Mouse (Mus musculus): Measurements from ENCODE around the gene Hspa12a. TPM values are rescaled to one million over a fixed set of nuclear protein-coding genes. Genes with fewer than 3 reads are reported as not detected.

Gene Hspa12a
- total and polyA plus RNA-seq, 3 experiments, result 1.3 TPM; not detected in 2

GRCm38 (mm10) chr19:58975216-58975863 lies 31.9 kb upstream of the Hspa12a start:
- no peak for DNase-seq (ENCODE audit: low spot score)
- no peaks in the 10 kb centered on the region for H3K36me3 ChIP-seq (replicated peaks)
- H3K9me3 ChIP-seq (replicated peaks), result no peaks in the 10 kb centered on the region
- TF ChIP-seq CTCF (IDR thresholded peaks at IDR 0.05; ENCODE audit: low read depth, low read length) (no peak), GATA1 (IDR thresholded peaks at IDR 0.05; ENCODE audit: borderline replicate concordance, low read length) (no peak), GATA2 (IDR thresholded peaks at IDR 0.05; ENCODE audit: borderline replicate concordance, low read depth, low read length) (no peak), POLR2AphosphoS5 (IDR thresholded peaks at IDR 0.05; ENCODE audit: insufficient replicate concordance, low read depth, low read length) (no peak), TAL1 (conservative IDR thresholded peaks at IDR 0.05; ENCODE audit: low read depth, low read length) (no peak)
- no peak overlapping the region for H3K4me3 ChIP-seq (ENCODE audit: low read depth, low read length)
- peaks cover 23% of the 10 kb centered on the region for H3K4me1 ChIP-seq (ENCODE audit: insufficient read depth, low read depth, low read length)
- peaks cover 15% of the 10 kb centered on the region; the same call in 1 of the 2 replicates for H3K27me3 ChIP-seq (ENCODE audit: insufficient read depth, low read length)
- no peak for ATAC-seq (ENCODE audit: extremely low read depth, insufficient number of reproducible peaks, low FRiP score, poor library complexity, severe bottlenecking)

- TF ChIP-seq CTCF (IDR thresholded peaks at IDR 0.05; ENCODE audit: low read depth, low read length) (no peak), GATA2 (IDR thresholded peaks at IDR 0.05; ENCODE audit: borderline replicate concordance, low read depth, low read length) (no peak), TAL1 (conservative IDR thresholded peaks at IDR 0.05; ENCODE audit: low read depth, low read length) (no peak), POLR2AphosphoS5 (IDR thresholded peaks at IDR 0.05; ENCODE audit: insufficient replicate concordance, low read depth, low read length) (no peak), GATA1 (IDR thresholded peaks at IDR 0.05; ENCODE audit: borderline replicate concordance, low read length) (no peak)
- Histone ChIP-seq H3K4me1 (ENCODE audit: insufficient read depth, low read depth, low read length) (peaks cover 17% of the 10 kb centered on the region), H3K36me3 (replicated peaks) (no peaks in the 10 kb centered on the region), H3K4me3 (ENCODE audit: low read depth, low read length) (no peak overlapping the region), H3K9me3 (replicated peaks) (no peaks in the 10 kb centered on the region), H3K27me3 (ENCODE audit: insufficient read depth, low read length) (peaks cover 15% of the 10 kb centered on the region; the same call in 1 of the 2 replicates)
- ATAC-seq (ENCODE audit: extremely low read depth, insufficient number of reproducible peaks, low FRiP score, poor library complexity, severe bottlenecking), result no peak
- DNase-seq (ENCODE audit: low spot score), result no peak
Observed at GRCm38 (mm10) chr19:58974126-58974525, 30.7 kb upstream of the Hspa12a start.

DNA sequence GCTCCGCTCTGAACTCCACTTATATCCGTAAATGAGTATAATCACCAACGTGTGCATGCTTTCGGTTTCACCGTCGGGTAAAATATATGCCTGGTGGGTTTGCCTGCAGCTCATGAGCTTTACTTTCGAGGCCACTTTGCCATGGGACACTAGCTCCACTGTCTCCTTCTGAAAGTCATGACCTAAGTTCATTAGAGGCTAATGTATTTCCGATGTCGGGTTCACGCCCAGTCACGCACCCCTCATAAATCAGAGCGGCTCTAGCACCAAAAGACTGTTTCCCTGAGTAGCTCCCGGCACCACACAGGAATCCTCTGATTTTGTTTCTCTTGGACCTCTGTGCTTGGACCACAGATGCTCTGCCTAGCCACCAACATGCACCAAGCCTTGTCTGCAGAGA lies 27.4 kb upstream of the Hspa12a start:
- Histone ChIP-seq H3K27me3 (ENCODE audit: insufficient read depth, low read length) (peaks cover 17% of the 10 kb centered on the region; the same call in 1 of the 2 replicates), H3K4me1 (ENCODE audit: insufficient read depth, low read depth, low read length) (no peaks in the 10 kb centered on the region), H3K9me3 (replicated peaks) (0 out of 2 replicates have a peak, but pooled peaks cover 3% of the 10 kb centered on the region), H3K36me3 (replicated peaks) (no peaks in the 10 kb centered on the region), H3K4me3 (ENCODE audit: low read depth, low read length) (no peak overlapping the region)
- DNase-seq (ENCODE audit: low spot score), result no peak
- TF ChIP-seq TAL1 (conservative IDR thresholded peaks at IDR 0.05; ENCODE audit: low read depth, low read length) (no peak), CTCF (IDR thresholded peaks at IDR 0.05; ENCODE audit: low read depth, low read length) (no peak), GATA2 (IDR thresholded peaks at IDR 0.05; ENCODE audit: borderline replicate concordance, low read depth, low read length) (no peak), GATA1 (IDR thresholded peaks at IDR 0.05; ENCODE audit: borderline replicate concordance, low read length) (no peak), POLR2AphosphoS5 (IDR thresholded peaks at IDR 0.05; ENCODE audit: insufficient replicate concordance, low read depth, low read length) (no peak)
- no peak for ATAC-seq (ENCODE audit: extremely low read depth, insufficient number of reproducible peaks, low FRiP score, poor library complexity, severe bottlenecking)

- Histone ChIP-seq H3K4me3 (ENCODE audit: low read depth, low read length) (no peak overlapping the region), H3K27me3 (ENCODE audit: insufficient read depth, low read length) (peaks cover 15% of the 10 kb centered on the region; the same call in 1 of the 2 replicates), H3K4me1 (ENCODE audit: insufficient read depth, low read depth, low read length) (no peaks in the 10 kb centered on the region), H3K36me3 (replicated peaks) (no peaks in the 10 kb centered on the region), H3K9me3 (replicated peaks) (0 out of 2 replicates have a peak, but pooled peaks cover 3% of the 10 kb centered on the region)
- DNase-seq (ENCODE audit: low spot score), result no peak
- ATAC-seq (ENCODE audit: extremely low read depth, insufficient number of reproducible peaks, low FRiP score, poor library complexity, severe bottlenecking), result no peak
- TF ChIP-seq TAL1 (conservative IDR thresholded peaks at IDR 0.05; ENCODE audit: low read depth, low read length), result no peak
- no peak for TF ChIP-seq CTCF (IDR thresholded peaks at IDR 0.05; ENCODE audit: low read depth, low read length)
- TF ChIP-seq GATA1 (IDR thresholded peaks at IDR 0.05; ENCODE audit: borderline replicate concordance, low read length), result no peak
- no peak for TF ChIP-seq POLR2AphosphoS5 (IDR thresholded peaks at IDR 0.05; ENCODE audit: insufficient replicate concordance, low read depth, low read length)
- no peak for TF ChIP-seq GATA2 (IDR thresholded peaks at IDR 0.05; ENCODE audit: borderline replicate concordance, low read depth, low read length)
Observed at GRCm38 (mm10) chr19:58968731-58969506, 25.5 kb upstream of the Hspa12a start.

GRCm38 (mm10) chr19:58963011-58963410 lies 19.6 kb upstream of the Hspa12a start:
- DNase-seq (ENCODE audit: low spot score) (no peak), ATAC-seq (ENCODE audit: extremely low read depth, insufficient number of reproducible peaks, low FRiP score, poor library complexity, severe bottlenecking) (no peak)
- no peaks in the 10 kb centered on the region for H3K4me1 ChIP-seq (ENCODE audit: insufficient read depth, low read depth, low read length)
- 0 out of 2 replicates have a peak, but pooled peaks cover 3% of the 10 kb centered on the region for H3K9me3 ChIP-seq (replicated peaks)
- peaks cover 4% of the 10 kb centered on the region; the same call in 1 of the 2 replicates for H3K27me3 ChIP-seq (ENCODE audit: insufficient read depth, low read length)
- no peaks in the 10 kb centered on the region for H3K36me3 ChIP-seq (replicated peaks)
- TF ChIP-seq CTCF (IDR thresholded peaks at IDR 0.05; ENCODE audit: low read depth, low read length), result no peak
- no peak for TF ChIP-seq POLR2AphosphoS5 (IDR thresholded peaks at IDR 0.05; ENCODE audit: insufficient replicate concordance, low read depth, low read length)
- TF ChIP-seq GATA1 (IDR thresholded peaks at IDR 0.05; ENCODE audit: borderline replicate concordance, low read length), result no peak
- no peak for TF ChIP-seq GATA2 (IDR thresholded peaks at IDR 0.05; ENCODE audit: borderline replicate concordance, low read depth, low read length)
- TF ChIP-seq TAL1 (conservative IDR thresholded peaks at IDR 0.05; ENCODE audit: low read depth, low read length), result no peak
- no peak overlapping the region for H3K4me3 ChIP-seq (ENCODE audit: low read depth, low read length)

- no peak overlapping the region for H3K4me3 ChIP-seq (ENCODE audit: low read depth, low read length)
- ATAC-seq (ENCODE audit: extremely low read depth, insufficient number of reproducible peaks, low FRiP score, poor library complexity, severe bottlenecking) (no peak), DNase-seq (ENCODE audit: low spot score) (no peak)
- H3K36me3 ChIP-seq (replicated peaks), result no peaks in the 10 kb centered on the region
- no peak for TF ChIP-seq TAL1 (conservative IDR thresholded peaks at IDR 0.05; ENCODE audit: low read depth, low read length)
- TF ChIP-seq CTCF (IDR thresholded peaks at IDR 0.05; ENCODE audit: low read depth, low read length), result no peak
- TF ChIP-seq GATA2 (IDR thresholded peaks at IDR 0.05; ENCODE audit: borderline replicate concordance, low read depth, low read length), result no peak
- no peak for TF ChIP-seq POLR2AphosphoS5 (IDR thresholded peaks at IDR 0.05; ENCODE audit: insufficient replicate concordance, low read depth, low read length)
- TF ChIP-seq GATA1 (IDR thresholded peaks at IDR 0.05; ENCODE audit: borderline replicate concordance, low read length), result no peak
- H3K4me1 ChIP-seq (ENCODE audit: insufficient read depth, low read depth, low read length), result no peaks in the 10 kb centered on the region
- peaks cover 18% of the 10 kb centered on the region for H3K27me3 ChIP-seq (ENCODE audit: insufficient read depth, low read length)
- no peaks in the 10 kb centered on the region for H3K9me3 ChIP-seq (replicated peaks)
Observed at GRCm38 (mm10) chr19:58954779-58955178, 11.3 kb upstream of the Hspa12a start.

Measured in G1E (cell line).